Mouse (Mus musculus) thymus, adult 2 months (tissue): ENCODE measurements around the gene Nr1d1. TPM values are rescaled to one million over a fixed set of nuclear protein-coding genes. Genes with fewer than 3 reads are reported as not detected.

Experiments used
- DNase-seq: peaks from one replicate; pipeline ENCODE4 v3.0.0; 2021
- H3K27ac ChIP-seq: fragments of 200-500 bp; 2 replicates; pipeline ENCODE4 v1.5.1; 2012; ENCODE audit warnings: low read length, control low read depth; ENCODE audit not compliant: control insufficient read depth, insufficient read depth
- H3K27me3 ChIP-seq: fragments of 200-500 bp; 2 replicates; pipeline ENCODE4 v1.6.1; 2012; ENCODE audit warnings: mild to moderate bottlenecking, low read length, moderate library complexity, mixed read lengths; ENCODE audit not compliant: control insufficient read depth, insufficient read depth
- H3K36me3 ChIP-seq: fragments of 200-500 bp; 2 replicates; pipeline ENCODE4 v1.6.1; 2012; ENCODE audit warnings: mild to moderate bottlenecking, low read length, moderate library complexity; ENCODE audit not compliant: control insufficient read depth, insufficient read depth
- H3K4me1 ChIP-seq: fragments of 200-500 bp; replicated peaks from 2 replicates; pipeline ENCODE4 v1.6.1; 2012; ENCODE audit warnings: low read length; ENCODE audit not compliant: control insufficient read depth, insufficient read depth
- H3K4me3 ChIP-seq: fragments of 200-500 bp; 2 replicates; pipeline ENCODE4 v1.5.1; 2012; ENCODE audit warnings: mild to moderate bottlenecking, low read length, control low read depth, moderate library complexity; ENCODE audit not compliant: control insufficient read depth, insufficient read depth
- CTCF ChIP-seq: fragments of 200-500 bp; IDR thresholded peaks from 2 replicates; pipeline ENCODE4 v1.5.1; 2012; ENCODE audit warnings: mild to moderate bottlenecking, control low read depth, low read length, moderate library complexity, borderline replicate concordance; ENCODE audit not compliant: control insufficient read depth, poor library complexity, insufficient read depth; ENCODE audit errors: extremely low read depth
- POLR2A ChIP-seq: fragments of 200-500 bp; IDR thresholded peaks from 2 replicates; pipeline ENCODE4 v1.6.1; 2012; ENCODE audit warnings: mild to moderate bottlenecking, low read length, control low read depth, moderate library complexity; ENCODE audit not compliant: control insufficient read depth, poor library complexity, insufficient read depth; ENCODE audit errors: extremely low read depth
- WGBS: fragments of 180-500 bp; shearing (Covaris S2); methylation state at CpG from one replicate; pipeline ENCODE4 v1.1.7; 2018; 5-methylcytosine and 5-hydroxymethylcytosine counted together
- polyA plus RNA-seq: library from polyadenylated mRNA; depleted of rRNA; stranded (reverse); fragments of >200 nt; gene quantifications from 2 replicates; pipeline ENCODE4 v1.2.3, GENCODE M21; 2012; rRNA removed

The Nr1d1 gene
- polyA plus RNA-seq, 1 experiment: 37.7 TPM

DNA sequence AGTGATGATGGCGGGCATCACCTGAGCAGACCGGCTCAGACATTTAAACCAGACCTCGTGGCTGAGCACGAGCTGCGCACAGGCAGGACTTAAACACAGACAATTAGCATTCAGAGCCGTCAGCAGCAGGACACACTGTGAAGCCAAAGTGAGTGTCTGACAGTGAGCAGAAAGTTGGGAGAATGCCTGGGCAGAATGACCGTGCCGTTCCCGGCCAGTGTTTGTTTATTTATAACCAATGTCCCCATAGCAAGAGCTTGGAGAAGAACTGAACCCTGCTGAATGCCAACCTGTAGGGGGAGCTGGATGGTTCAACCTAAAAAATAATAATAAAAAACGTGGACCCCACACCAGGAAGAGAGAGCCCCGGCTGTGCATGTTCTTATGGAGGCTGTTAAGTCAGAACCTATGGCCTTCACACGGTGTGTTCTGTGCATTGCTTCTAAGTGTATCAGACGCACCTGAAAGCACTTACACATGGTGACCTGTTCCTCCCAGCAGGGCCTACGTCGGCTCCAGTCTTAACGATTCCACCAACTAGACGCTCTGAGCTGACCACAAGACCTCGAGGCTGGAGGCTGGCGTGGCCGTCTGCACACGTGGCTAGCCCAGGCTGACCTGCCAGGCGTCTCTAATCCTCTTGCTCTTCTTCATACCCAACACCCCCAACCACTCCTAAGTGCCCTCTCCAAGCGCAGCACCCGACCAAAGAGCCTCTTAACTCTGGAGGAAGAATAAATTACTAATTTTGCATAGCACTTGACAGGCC lies 53.5 kb downstream of the Nr1d1 start:
- H3K4me3 ChIP-seq: no peak overlapping the region
- WGBS: 90% methylated on average over 24 of the region's 24 CpGs
- TF ChIP-seq CTCF (no peak), POLR2A (no peak)
- no peak overlapping the region for H3K27ac ChIP-seq
- no peak for DNase-seq
- H3K27me3 ChIP-seq: no peaks in the 10 kb centered on the region
- H3K36me3 ChIP-seq: 0 out of 2 replicates have a peak, but pooled peaks cover 7% of the 10 kb centered on the region
- H3K4me1 ChIP-seq: peaks cover 6% of the 10 kb centered on the region; the same call in 1 of the 2 replicates

DNA sequence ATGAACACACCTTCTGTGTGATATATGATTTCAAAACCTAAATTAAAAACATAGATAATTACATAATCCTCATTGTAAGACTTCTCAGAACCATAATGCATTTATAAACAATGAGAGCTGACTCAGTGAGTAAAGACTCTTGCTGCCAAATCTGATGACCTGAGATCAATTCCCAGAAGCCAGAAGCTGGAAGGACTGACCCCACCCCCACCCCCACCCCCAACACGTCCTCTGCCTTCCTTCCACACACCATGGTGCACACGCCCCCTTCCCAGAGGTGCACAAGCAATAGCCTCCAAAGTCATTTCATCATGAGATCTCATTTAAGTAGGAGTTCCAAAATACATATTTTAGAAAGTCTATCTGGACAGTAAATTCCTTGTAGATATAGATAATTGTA lies 54.4 kb downstream of the Nr1d1 start:
- Histone ChIP-seq H3K36me3 (peaks cover 9% of the 10 kb centered on the region; the same call in 1 of the 2 replicates), H3K27me3 (no peaks in the 10 kb centered on the region), H3K27ac (no peak overlapping the region), H3K4me3 (no peak overlapping the region), H3K4me1 (peaks cover 6% of the 10 kb centered on the region; the same call in 1 of the 2 replicates)
- TF ChIP-seq POLR2A: no peak
- TF ChIP-seq CTCF: no peak
- WGBS: 88% methylated on average over 2 of the region's 2 CpGs
- no peak for DNase-seq

Other genes starting within 250 kb of the Nr1d1 start
- gene Ikzf3, start 229.3 kb downstream of the Nr1d1 start, polyA plus RNA-seq: 143 and 183 TPM in 2 replicates
- gene Zpbp2, start 224.2 kb downstream of the Nr1d1 start, polyA plus RNA-seq: 1.1 and 1.2 TPM in 2 replicates
- gene Ormdl3, start 188.0 kb downstream of the Nr1d1 start, polyA plus RNA-seq: 66.8 and 74.6 TPM in 2 replicates
- gene Lrrc3c, start 177.0 kb downstream of the Nr1d1 start, polyA plus RNA-seq: not detected in 2 replicates
- gene Gm12355, start 149.7 kb downstream of the Nr1d1 start, polyA plus RNA-seq: not detected in 2 replicates
- 0.74 and 1.1 TPM in 2 replicates for gene Gsdma3, start 149.0 kb downstream of the Nr1d1 start, polyA plus RNA-seq
- gene Gsdma2, start 128.6 kb downstream of the Nr1d1 start, polyA plus RNA-seq: 0.17 and 0.81 TPM in 2 replicates
- 0.71 and 0.75 TPM in 2 replicates for gene Gsdma, start 111.0 kb downstream of the Nr1d1 start, polyA plus RNA-seq
- 293 and 303 TPM in 2 replicates for gene Psmd3, start 92.8 kb downstream of the Nr1d1 start, polyA plus RNA-seq
- 0.14 and 0.22 TPM in 2 replicates for gene Csf3, start 74.1 kb downstream of the Nr1d1 start, polyA plus RNA-seq
- 179 and 196 TPM in 2 replicates for gene Med24, start 45.9 kb downstream of the Nr1d1 start, polyA plus RNA-seq
- gene Thra, start 34.7 kb downstream of the Nr1d1 start, polyA plus RNA-seq: 36.8 and 41.5 TPM in 2 replicates
- gene Msl1, start 20.2 kb upstream of the Nr1d1 start, polyA plus RNA-seq: 50.3 and 66.0 TPM in 2 replicates
- gene Casc3, start 29.6 kb upstream of the Nr1d1 start, polyA plus RNA-seq: 66.5 and 72.2 TPM in 2 replicates
- gene Rapgefl1, start 61.5 kb upstream of the Nr1d1 start, polyA plus RNA-seq: 8.5 and 11.6 TPM in 2 replicates
- 23.9 and 30.3 TPM in 2 replicates for gene Wipf2, start 88.3 kb upstream of the Nr1d1 start, polyA plus RNA-seq
- gene Cdc6, start 132.5 kb upstream of the Nr1d1 start, polyA plus RNA-seq: 8.4 and 12.2 TPM in 2 replicates
- gene Rara, start 152.5 kb upstream of the Nr1d1 start, polyA plus RNA-seq: 63.5 and 74.1 TPM in 2 replicates
- gene Gjd3, start 207.7 kb upstream of the Nr1d1 start, polyA plus RNA-seq: 1.3 and 1.9 TPM in 2 replicates
- 59.2 and 85.6 TPM in 2 replicates for gene Top2a, start 248.9 kb upstream of the Nr1d1 start, polyA plus RNA-seq